ENCODE assay signal across 12 mouse cellular contexts in genomic region chr6:87846813-87847212, GRCm38 (mm10). TPM values are rescaled to one million over a fixed set of nuclear protein-coding genes. Genes with fewer than 3 reads are reported as not detected.
A peak's percentile ranks its signal among the peaks of the same experiment; 100 is the strongest.
DNase-seq lines count a peak whose midpoint lies in the region; ATAC-seq and TF ChIP-seq lines count a peak whose summit lies in the region.
"Had no signal": no experiment of that assay in that cellular context is flagged by ENCODE, and none has a peak within 500 bp of the region (broad histone marks: within the 10 kb centered on the region; RNA-seq: fewer than 3 reads in every experiment).

No protein-coding gene starts in this region.

- 65% methylated on average over 1 of the region's 1 CpGs for WGBS in liver, embryonic 14.5 days (ENCODE audit: insufficient replicate concordance)

- H3K9me3 ChIP-seq in G1E (replicated peaks), result no peaks in the 10 kb centered on the region
- no peaks in the 10 kb centered on the region for H3K9me3 ChIP-seq in liver, embryonic 14.5 days (ENCODE audit: control insufficient read depth, low read length)
- H3K9me3 ChIP-seq: embryonic facial prominence, embryonic 12.5 days; lung, embryonic 15.5 days had no signal

- peak; percentile 39 for DNase-seq in cerebellum, adult 9-10 months
- DNase-seq in cerebellum, postnatal 10 days, result no peak
- peak; percentile 25 to 26 for DNase-seq in kidney, postnatal 25 days
- no peak for DNase-seq in kidney, adult 8-10 months
- DNase-seq in G1E (ENCODE audit: low spot score), result no peak
- no peak for DNase-seq in liver, embryonic 14.5 days (ENCODE audit: low read depth in 3 of 3, low spot score in 3 of 3)
- DNase-seq in urinary bladder, postnatal 4 days (ENCODE audit: low spot score in 2 of 2), result no peak
- DNase-seq: cerebellum, adult 11-12 months had no signal

- peak overlapping the region; percentile 100; the same call in 1 of the 2 replicates for H3K4me3 ChIP-seq in G1E (ENCODE audit: low read depth, low read length)
- no peak overlapping the region for H3K4me3 ChIP-seq in liver, embryonic 14.5 days (ENCODE audit: insufficient read depth in 1 of 2, low read depth in 2 of 2, low read length in 2 of 2)
- H3K4me3 ChIP-seq: embryonic facial prominence, embryonic 12.5 days; lung, embryonic 15.5 days had no signal

- no peak for TF ChIP-seq EP300 in liver, embryonic 14.5 days (IDR thresholded peaks at IDR 0.05; ENCODE audit: low read depth)

- no peak for TF ChIP-seq CTCF in G1E (IDR thresholded peaks at IDR 0.05; ENCODE audit: low read depth, low read length)
- no peak for TF ChIP-seq CTCF in liver, embryonic 14.5 days (IDR thresholded peaks at IDR 0.05; ENCODE audit: low read depth)

- H3K9ac ChIP-seq in liver, embryonic 14.5 days (replicated peaks), result peak overlapping the region; percentile 46
- H3K9ac ChIP-seq: embryonic facial prominence, embryonic 12.5 days; lung, embryonic 15.5 days had no signal

- H3K4me2 ChIP-seq in liver, embryonic 14.5 days (ENCODE audit: low read depth), result peak overlapping the region; percentile 96
- H3K4me2 ChIP-seq: embryonic facial prominence, embryonic 12.5 days had no signal

- peaks cover 71% of the 10 kb centered on the region for H3K36me3 ChIP-seq in G1E (replicated peaks)
- H3K36me3 ChIP-seq in liver, embryonic 14.5 days (replicated peaks; ENCODE audit: control insufficient read depth, insufficient read depth, low read depth), result peaks cover 69% of the 10 kb centered on the region

- ATAC-seq in G1E (ENCODE audit: extremely low read depth, insufficient number of reproducible peaks, low FRiP score, poor library complexity, severe bottlenecking), result no peak
- no peak for ATAC-seq in liver, embryonic 14.5 days (ENCODE audit: insufficient read depth)
- ATAC-seq in megakaryocyte progenitor cell, adult 5-6 weeks (replicated peaks; ENCODE audit: poor library complexity), result no peak
- ATAC-seq: inflammation-experienced regulatory T-cells, adult 6 months had no signal

- H3K27me3 ChIP-seq in G1E (ENCODE audit: insufficient read depth, low read length), result no peaks in the 10 kb centered on the region
- no peaks in the 10 kb centered on the region for H3K27me3 ChIP-seq in liver, embryonic 14.5 days (ENCODE audit: control insufficient read depth, insufficient read depth, low read length)
- H3K27me3 ChIP-seq: embryonic facial prominence, embryonic 12.5 days; lung, embryonic 15.5 days had no signal

- H3K4me1 ChIP-seq in G1E (ENCODE audit: insufficient read depth, low read depth, low read length), result peaks cover 54% of the 10 kb centered on the region
- H3K4me1 ChIP-seq in liver, embryonic 14.5 days (replicated peaks; ENCODE audit: control insufficient read depth in 2 of 2, insufficient read depth in 2 of 2, low read length in 1 of 2), result peaks cover 18 to 23% of the 10 kb centered on the region in 2 experiments

- H3K27ac ChIP-seq in liver, embryonic 14.5 days, result no peak overlapping the region; the same call in 1 of the 2 replicates
- H3K27ac ChIP-seq: embryonic facial prominence, embryonic 12.5 days; lung, embryonic 15.5 days had no signal

RNA-seq across cellular contexts. Expression of gene Cnbp, which starts 4.1 kb away (rescaled TPM):
- 679 and 832 TPM in 2 replicates for total RNA-seq in G1E (2014; fragmentation: Nextera tagmentation)
- 948 and 1,031 TPM in 2 replicates for total RNA-seq in G1E (2017)
- 124 and 135 TPM in 2 replicates for polyA plus RNA-seq in G1E (2012)
- polyA plus RNA-seq in liver, embryonic 14.5 days (2012; rRNA removed), result 152 and 190 TPM in 2 replicates
- polyA plus RNA-seq in liver, embryonic 14.5 days (2014; fragmentation: Nextera tagmentation; extraction: Ambion mirVana), result 556 and 576 TPM in 2 replicates
- total RNA-seq in megakaryocyte progenitor cell, adult 5-6 weeks (2015), result 670 and 676 TPM in 2 replicates
- total RNA-seq in megakaryocyte progenitor cell, adult 5-6 weeks (2017), result 953 and 1,115 TPM in 2 replicates

RNA-seq across cellular contexts. Expression of gene Isy1, which starts 8.2 kb away (rescaled TPM):
- 46.7 and 53.5 TPM in 2 replicates for total RNA-seq in G1E (2014; fragmentation: Nextera tagmentation)
- 62.5 and 65.2 TPM in 2 replicates for total RNA-seq in G1E (2017)
- 46.2 and 54.9 TPM in 2 replicates for polyA plus RNA-seq in G1E (2012)
- 4.9 and 16.9 TPM in 2 replicates for polyA plus RNA-seq in liver, embryonic 14.5 days (2012; rRNA removed)
- polyA plus RNA-seq in liver, embryonic 14.5 days (2014; fragmentation: Nextera tagmentation; extraction: Ambion mirVana), result 33.7 and 34.0 TPM in 2 replicates
- total RNA-seq in megakaryocyte progenitor cell, adult 5-6 weeks (2015), result 27.8 and 32.1 TPM in 2 replicates
- 115 and 136 TPM in 2 replicates for total RNA-seq in megakaryocyte progenitor cell, adult 5-6 weeks (2017)

RNA-seq across cellular contexts. Expression of gene Gm45140, which starts 11.2 kb away (rescaled TPM):
- total RNA-seq in G1E (2014; fragmentation: Nextera tagmentation) (10.5 and 12.1 TPM in 2 replicates), G1E (2017) (17.5 and 19.5 TPM in 2 replicates)
- polyA plus RNA-seq in G1E (2012), result 9.0 and 13.8 TPM in 2 replicates
- polyA plus RNA-seq in liver, embryonic 14.5 days (2012; rRNA removed), result 0.28 and 3.2 TPM in 2 replicates
- polyA plus RNA-seq in liver, embryonic 14.5 days (2014; fragmentation: Nextera tagmentation; extraction: Ambion mirVana), result 3.6 and 3.7 TPM in 2 replicates
- 2.2 and 3.7 TPM in 2 replicates for total RNA-seq in megakaryocyte progenitor cell, adult 5-6 weeks (2015)
- 17.4 and 19.9 TPM in 2 replicates for total RNA-seq in megakaryocyte progenitor cell, adult 5-6 weeks (2017)

RNA-seq across cellular contexts. Expression of gene Rab43, which starts 34.8 kb away (rescaled TPM):
- 20.1 and 34.8 TPM in 2 replicates for total RNA-seq in G1E (2014; fragmentation: Nextera tagmentation)
- 11.5 and 15.5 TPM in 2 replicates for total RNA-seq in G1E (2017)
- 30.8 and 62.5 TPM in 2 replicates for polyA plus RNA-seq in G1E (2012)
- polyA plus RNA-seq in liver, embryonic 14.5 days (2012; rRNA removed), result 21.9 and 27.8 TPM in 2 replicates
- polyA plus RNA-seq in liver, embryonic 14.5 days (2014; fragmentation: Nextera tagmentation; extraction: Ambion mirVana), result 25.9 and 34.1 TPM in 2 replicates
- 12.7 and 17.9 TPM in 2 replicates for total RNA-seq in megakaryocyte progenitor cell, adult 5-6 weeks (2015)
- total RNA-seq in megakaryocyte progenitor cell, adult 5-6 weeks (2017), result 3.5 and 5.1 TPM in 2 replicates

RNA-seq across cellular contexts. Expression of gene Copg1, which starts 40.8 kb away (rescaled TPM):
- total RNA-seq in G1E (2014; fragmentation: Nextera tagmentation) (53.7 and 61.5 TPM in 2 replicates), G1E (2017) (73.3 and 81.9 TPM in 2 replicates)
- 16.1 and 45.2 TPM in 2 replicates for polyA plus RNA-seq in G1E (2012)
- 20.5 and 22.5 TPM in 2 replicates for polyA plus RNA-seq in liver, embryonic 14.5 days (2012; rRNA removed)
- 42.4 and 46.6 TPM in 2 replicates for polyA plus RNA-seq in liver, embryonic 14.5 days (2014; fragmentation: Nextera tagmentation; extraction: Ambion mirVana)
- 40.1 and 43.2 TPM in 2 replicates for total RNA-seq in megakaryocyte progenitor cell, adult 5-6 weeks (2015)
- total RNA-seq in megakaryocyte progenitor cell, adult 5-6 weeks (2017), result 67.2 and 75.4 TPM in 2 replicates

Comparison
In these comparisons a context has a peak if more than half of its experiments do, and no peak if none do; other contexts are left out.
1. DNase-seq: peak in cerebellum, adult 9-10 months (single experiment) and kidney, postnatal 25 days (2 of 2); none in cerebellum, postnatal 10 days (0 of 2), kidney, adult 8-10 months (0 of 2), G1E (single experiment), liver, embryonic 14.5 days (0 of 3) and urinary bladder, postnatal 4 days (0 of 2).